In genomic region chr1:194308648-194309047, GRCm38 (mm10) we compare ENCODE assay signal across 29 mouse cellular contexts.
DNase-seq lines count a peak whose midpoint lies in the region; ATAC-seq and TF ChIP-seq lines count a peak whose summit lies in the region.
"Had no signal": no experiment of that assay in that cellular context is flagged by ENCODE, and none has a peak within 500 bp of the region (broad histone marks: within the 10 kb centered on the region; RNA-seq: fewer than 3 reads in every experiment).

No protein-coding gene starts in this region.

- no peak overlapping the region for H3K4me2 ChIP-seq in stomach, embryonic 14.5 days (replicated peaks; ENCODE audit: low read depth, low read length)
- H3K4me2 ChIP-seq in stomach, postnatal 0 days (replicated peaks; ENCODE audit: low read depth), result no peak overlapping the region
- peak overlapping the region; percentile 31; the same call in 1 of the 2 replicates for H3K4me2 ChIP-seq in liver, embryonic 16.5 days (ENCODE audit: low read depth, low read length)
- H3K4me2 ChIP-seq: embryonic facial prominence, embryonic 15.5 days; heart, embryonic 13.5 days; limb, embryonic 13.5 days; lung, embryonic 15.5 days; midbrain, embryonic 13.5 days; neural tube, embryonic 12.5 days had no signal

- TF ChIP-seq EP300 in stomach, postnatal 0 days (optimal IDR thresholded peaks at IDR 0.05), result no peak

- H3K79me2 ChIP-seq in liver, adult 2 months (ENCODE audit: control insufficient read depth, insufficient read depth, low read length), result no peaks in the 10 kb centered on the region

- H3K9me3 ChIP-seq in stomach, embryonic 14.5 days (ENCODE audit: control insufficient read depth, low read depth, low read length), result no peaks in the 10 kb centered on the region
- H3K9me3 ChIP-seq in stomach, postnatal 0 days (ENCODE audit: control insufficient read depth, low read length), result no peaks in the 10 kb centered on the region
- no peaks in the 10 kb centered on the region for H3K9me3 ChIP-seq in liver, embryonic 16.5 days (replicated peaks; ENCODE audit: control insufficient read depth, low read length)
- H3K9me3 ChIP-seq: embryonic facial prominence, embryonic 15.5 days; forebrain, embryonic 10.5 days; heart, embryonic 13.5 days; limb, embryonic 13.5 days; lung, embryonic 15.5 days; megakaryocyte, embryonic 14.5 days; midbrain, embryonic 13.5 days; neural tube, embryonic 12.5 days had no signal

- WGBS in stomach, embryonic 14.5 days, result 48% methylated on average over 3 of the region's 3 CpGs
- 24% methylated on average over 3 of the region's 3 CpGs for WGBS in stomach, postnatal 0 days
- 20% methylated on average over 3 of the region's 3 CpGs for whole genome bisulfite sequencing in liver, adult 2 months
- WGBS in liver, embryonic 16.5 days (ENCODE audit: insufficient replicate concordance), result 32% methylated on average over 3 of the region's 3 CpGs

- H3K9ac ChIP-seq in stomach, embryonic 14.5 days (replicated peaks; ENCODE audit: low read depth, low read length), result no peak overlapping the region
- no peak overlapping the region for H3K9ac ChIP-seq in stomach, postnatal 0 days (ENCODE audit: low read length)
- no peak overlapping the region for H3K9ac ChIP-seq in liver, adult 2 months (ENCODE audit: low read depth, low read length)
- H3K9ac ChIP-seq in liver, embryonic 16.5 days (ENCODE audit: low read depth, low read length), result no peak overlapping the region
- H3K9ac ChIP-seq: embryonic facial prominence, embryonic 15.5 days; forebrain, postnatal 0 days; heart, embryonic 13.5 days; limb, embryonic 13.5 days; lung, embryonic 15.5 days; midbrain, embryonic 13.5 days; neural tube, embryonic 12.5 days had no signal

- no peak for TF ChIP-seq POLR2A in liver, adult 2 months (IDR thresholded peaks at IDR 0.05; ENCODE audit: extremely low read depth, insufficient read depth, low read length)

- ATAC-seq in stomach, embryonic 14.5 days (ENCODE audit: insufficient number of reproducible peaks, insufficient read depth, low FRiP score, low read depth), result peak; percentile 59
- ATAC-seq in stomach, postnatal 0 days (ENCODE audit: low FRiP score, low TSS enrichment), result no peak
- peak; percentile 92 for ATAC-seq in liver, embryonic 16.5 days (ENCODE audit: low read depth)
- ATAC-seq: forebrain, postnatal 0 days; inflammation-experienced regulatory T-cells, adult 6 months; midbrain, embryonic 13.5 days had no signal

- no peak overlapping the region for H3K27ac ChIP-seq in stomach, embryonic 14.5 days (ENCODE audit: low read length)
- no peak overlapping the region for H3K27ac ChIP-seq in stomach, postnatal 0 days (replicated peaks)
- no peak overlapping the region for H3K27ac ChIP-seq in liver, adult 2 months (replicated peaks; ENCODE audit: insufficient read depth, low read depth, low read length)
- peak overlapping the region; percentile 37 for H3K27ac ChIP-seq in liver, embryonic 16.5 days (ENCODE audit: low read length)
- H3K27ac ChIP-seq: embryonic facial prominence, embryonic 15.5 days; forebrain, embryonic 10.5 days; heart, embryonic 13.5 days; limb, embryonic 13.5 days; lung, embryonic 15.5 days; midbrain, embryonic 13.5 days; neural tube, embryonic 12.5 days had no signal

- no peaks in the 10 kb centered on the region for H3K27me3 ChIP-seq in stomach, embryonic 14.5 days (ENCODE audit: control insufficient read depth, insufficient read depth, low read length)
- no peaks in the 10 kb centered on the region for H3K27me3 ChIP-seq in stomach, postnatal 0 days (ENCODE audit: control insufficient read depth, insufficient read depth, low read length)
- no peaks in the 10 kb centered on the region; the same call in 1 of the 2 replicates for H3K27me3 ChIP-seq in liver, adult 2 months (ENCODE audit: control insufficient read depth, insufficient read depth, low read length)
- no peaks in the 10 kb centered on the region for H3K27me3 ChIP-seq in liver, embryonic 16.5 days (ENCODE audit: control insufficient read depth, insufficient read depth, low read depth, low read length)
- H3K27me3 ChIP-seq: embryonic facial prominence, embryonic 15.5 days; limb, embryonic 13.5 days; lung, embryonic 15.5 days; midbrain, embryonic 13.5 days; neural tube, embryonic 12.5 days had no signal

- TF ChIP-seq CTCF in stomach, postnatal 0 days (IDR thresholded peaks at IDR 0.05; ENCODE audit: low read depth), result no peak
- no peak for TF ChIP-seq CTCF in liver, adult 2 months (IDR thresholded peaks at IDR 0.05; ENCODE audit: low read depth, low read length)

- no peaks in the 10 kb centered on the region for H3K36me3 ChIP-seq in stomach, embryonic 14.5 days (ENCODE audit: control insufficient read depth, insufficient read depth, low read length)
- no peaks in the 10 kb centered on the region for H3K36me3 ChIP-seq in stomach, postnatal 0 days (ENCODE audit: control insufficient read depth, insufficient read depth, low read length)
- H3K36me3 ChIP-seq in liver, adult 2 months (ENCODE audit: control insufficient read depth, insufficient read depth, low read length), result no peaks in the 10 kb centered on the region
- H3K36me3 ChIP-seq in liver, embryonic 16.5 days (ENCODE audit: control insufficient read depth, insufficient read depth), result no peaks in the 10 kb centered on the region
- H3K36me3 ChIP-seq: embryonic facial prominence, embryonic 15.5 days; forebrain, embryonic 10.5 days; heart, embryonic 13.5 days; limb, embryonic 13.5 days; lung, embryonic 15.5 days; midbrain, embryonic 13.5 days; neural tube, embryonic 12.5 days had no signal

- peaks cover 12% of the 10 kb centered on the region for H3K4me1 ChIP-seq in stomach, embryonic 14.5 days (ENCODE audit: control insufficient read depth, insufficient read depth, low read length)
- no peaks in the 10 kb centered on the region; the same call in 1 of the 2 replicates for H3K4me1 ChIP-seq in stomach, postnatal 0 days (replicated peaks; ENCODE audit: control insufficient read depth, insufficient read depth)
- H3K4me1 ChIP-seq in liver, adult 2 months (ENCODE audit: control insufficient read depth, insufficient read depth, low read length), result peaks cover 3% of the 10 kb centered on the region; the same call in 1 of the 2 replicates
- H3K4me1 ChIP-seq in liver, embryonic 16.5 days (ENCODE audit: control insufficient read depth, low read depth, low read length), result peaks cover 14% of the 10 kb centered on the region
- H3K4me1 ChIP-seq: embryonic facial prominence, embryonic 15.5 days; heart, embryonic 13.5 days had no signal

- no peak for DNase-seq in stomach, postnatal 0 days (ENCODE audit: low spot score)
- peak; percentile 90 for DNase-seq in liver, adult 2 months (ENCODE audit: extremely low read depth, low read depth, low spot score)
- no peak for DNase-seq in cerebellum, postnatal 4 days (ENCODE audit: low spot score in 2 of 2)
- no peak for DNase-seq in embryo, embryonic 10.5 days (ENCODE audit: low spot score)
- no peak for DNase-seq in right cerebral cortex, postnatal 25 days
- DNase-seq: adrenal gland, adult 8-10 months; B cell, adult 2 months; cerebellum, adult 8-10 months; cerebellum, postnatal 36 days; forebrain, postnatal 0 days; gastrocnemius, postnatal 25 days; heart, adult 18-20 months; heart, postnatal 14 days; kidney, adult 8-10 months; kidney, postnatal 14 days; layer of hippocampus, postnatal 36 days; lung, postnatal 36 days; retina, postnatal 1 day had no signal

- H3K4me3 ChIP-seq in stomach, embryonic 14.5 days (ENCODE audit: low read depth, low read length), result no peak overlapping the region
- H3K4me3 ChIP-seq in stomach, postnatal 0 days (ENCODE audit: low read depth, low read length), result no peak overlapping the region
- H3K4me3 ChIP-seq in liver, adult 2 months (ENCODE audit: insufficient read depth, low read depth, low read length), result no peak overlapping the region
- H3K4me3 ChIP-seq in liver, embryonic 16.5 days (ENCODE audit: low read depth, low read length), result no peak overlapping the region
- H3K4me3 ChIP-seq: embryonic facial prominence, embryonic 15.5 days; forebrain, embryonic 10.5 days; heart, embryonic 13.5 days; limb, embryonic 13.5 days; lung, embryonic 15.5 days; megakaryocyte, embryonic 14.5 days; midbrain, embryonic 13.5 days; neural tube, embryonic 12.5 days had no signal
